Mouse (Mus musculus): ENCODE data around the gene Sec61a1. TPM values are rescaled to one million over a fixed set of nuclear protein-coding genes. Genes with fewer than 3 reads are reported as not detected.

Sec61a1 gene
- total and polyA plus RNA-seq, 3 experiments = 111 to 277 (median 161) TPM

GRCm38 (mm10) chr6:88530306-88530705, 11.6 kb upstream of the Sec61a1 start:
- H3K9me3 ChIP-seq (replicated peaks; ENCODE audit: insufficient read depth, low read length) = no peaks in the 10 kb centered on the region
- DNase-seq (ENCODE audit: low read depth, low spot score) = no peak
- no peaks in the 10 kb centered on the region for H3K79me2 ChIP-seq (ENCODE audit: control insufficient read depth, insufficient read depth, low read length, poor library complexity)
- H3K4me1 ChIP-seq (ENCODE audit: control insufficient read depth in 1 of 2, insufficient read depth in 2 of 2, low read length in 2 of 2) = no peaks in the 10 kb centered on the region
- H3K9ac ChIP-seq (ENCODE audit: control insufficient read depth, low read depth, low read length, poor library complexity, severe bottlenecking) = no peak overlapping the region
- no peak for TF ChIP-seq MAX (IDR thresholded peaks at IDR 0.05; ENCODE audit: low read length)
- no peak for TF ChIP-seq HCFC1 (IDR thresholded peaks at IDR 0.05; ENCODE audit: low read depth, low read length)
- TF ChIP-seq E2F4 (IDR thresholded peaks at IDR 0.05; ENCODE audit: borderline replicate concordance, low read depth, low read length) = no peak
- TF ChIP-seq RAD21 (IDR thresholded peaks at IDR 0.05; ENCODE audit: low read depth, low read length) = no peak
- no peak for TF ChIP-seq BHLHE40 (IDR thresholded peaks at IDR 0.05; ENCODE audit: borderline replicate concordance, low read depth, low read length)
- TF ChIP-seq POLR2AphosphoS2 (IDR thresholded peaks at IDR 0.05; ENCODE audit: low read length) = no peak
- no peak for TF ChIP-seq EP300 (IDR thresholded peaks at IDR 0.05; ENCODE audit: low read depth in 1 of 2, low read length in 2 of 2)
- no peak for TF ChIP-seq TBP (IDR thresholded peaks at IDR 0.05; ENCODE audit: low read depth, low read length)
- no peak for TF ChIP-seq TCF12 (IDR thresholded peaks at IDR 0.05; ENCODE audit: low read depth, low read length)
- TF ChIP-seq NELFE (IDR thresholded peaks at IDR 0.05; ENCODE audit: low read depth, low read length) = no peak
- no peak for TF ChIP-seq SMC3 (IDR thresholded peaks at IDR 0.05; ENCODE audit: low read depth, low read length)
- TF ChIP-seq KAT2A (conservative IDR thresholded peaks at IDR 0.05; ENCODE audit: low read depth, low read length) = no peak
- no peak for TF ChIP-seq JUND (IDR thresholded peaks at IDR 0.05; ENCODE audit: low read depth, low read length)
- TF ChIP-seq MXI1 (IDR thresholded peaks at IDR 0.05; ENCODE audit: low read depth, low read length) = no peak
- no peak for TF ChIP-seq SIN3A (IDR thresholded peaks at IDR 0.05; ENCODE audit: low read length)
- no peaks in the 10 kb centered on the region for H3K36me3 ChIP-seq (ENCODE audit: control insufficient read depth in 1 of 2, insufficient read depth in 2 of 2, low read length in 2 of 2)
- H3K27me3 ChIP-seq (ENCODE audit: control insufficient read depth in 1 of 2, insufficient read depth in 2 of 2, low read length in 2 of 2) = peaks cover 19 to 23% of the 10 kb centered on the region in 2 experiments
- H3K27ac ChIP-seq (ENCODE audit: control insufficient read depth, low read depth, low read length) = no peak overlapping the region
- H3K4me3 ChIP-seq (ENCODE audit: control insufficient read depth in 1 of 2, insufficient read depth in 1 of 2, low read depth in 2 of 2, low read length in 2 of 2) = no peak overlapping the region

- Histone ChIP-seq H3K4me3 (ENCODE audit: control insufficient read depth in 1 of 2, insufficient read depth in 1 of 2, low read depth in 2 of 2, low read length in 2 of 2) (no peak overlapping the region), H3K36me3 (ENCODE audit: control insufficient read depth in 1 of 2, insufficient read depth in 2 of 2, low read length in 2 of 2) (peaks cover 0 to 7% of the 10 kb centered on the region in 2 experiments; a peak in 2 of 4 replicates), H3K4me1 (ENCODE audit: control insufficient read depth in 1 of 2, insufficient read depth in 2 of 2, low read length in 2 of 2) (peaks cover 3 to 10% of the 10 kb centered on the region in 2 experiments), H3K9me3 (replicated peaks; ENCODE audit: insufficient read depth, low read length) (no peaks in the 10 kb centered on the region), H3K27me3 (ENCODE audit: control insufficient read depth in 1 of 2, insufficient read depth in 2 of 2, low read length in 2 of 2) (peaks cover 10 to 11% of the 10 kb centered on the region in 2 experiments), H3K79me2 (ENCODE audit: control insufficient read depth, insufficient read depth, low read length, poor library complexity) (peaks cover 4% of the 10 kb centered on the region), H3K27ac (ENCODE audit: control insufficient read depth, low read depth, low read length) (no peak overlapping the region), H3K9ac (ENCODE audit: control insufficient read depth, low read depth, low read length, poor library complexity, severe bottlenecking) (no peak overlapping the region)
- TF ChIP-seq ZKSCAN1 (IDR thresholded peaks at IDR 0.05; ENCODE audit: low read depth, low read length) (no peak), JUND (IDR thresholded peaks at IDR 0.05; ENCODE audit: low read depth, low read length) (no peak), UBTF (IDR thresholded peaks at IDR 0.05; ENCODE audit: borderline replicate concordance, insufficient read depth, low read depth, low read length) (no peak), E2F4 (IDR thresholded peaks at IDR 0.05; ENCODE audit: borderline replicate concordance, low read depth, low read length) (no peak), POLR2AphosphoS5 (IDR thresholded peaks at IDR 0.05; ENCODE audit: borderline replicate concordance, low read depth, low read length) (no peak), TAL1 (IDR thresholded peaks at IDR 0.05; ENCODE audit: low read length) (no peak), SIN3A (IDR thresholded peaks at IDR 0.05; ENCODE audit: low read length) (no peak), MXI1 (IDR thresholded peaks at IDR 0.05; ENCODE audit: low read depth, low read length) (no peak), TBP (IDR thresholded peaks at IDR 0.05; ENCODE audit: low read depth, low read length) (no peak), ETS1 (IDR thresholded peaks at IDR 0.05; ENCODE audit: low read depth, low read length) (no peak), TCF12 (IDR thresholded peaks at IDR 0.05; ENCODE audit: low read depth, low read length) (no peak), HCFC1 (IDR thresholded peaks at IDR 0.05; ENCODE audit: low read depth, low read length) (no peak), ELF1 (IDR thresholded peaks at IDR 0.05; ENCODE audit: low read depth, low read length) (no peak), MAX (IDR thresholded peaks at IDR 0.05; ENCODE audit: low read length) (no peak), MEF2A (IDR thresholded peaks at IDR 0.05; ENCODE audit: extremely low read depth, insufficient replicate concordance, low read depth, low read length, poor library complexity, severe bottlenecking) (no peak), RCOR1 (IDR thresholded peaks at IDR 0.05; ENCODE audit: low read depth, low read length) (no peak), MAFK (IDR thresholded peaks at IDR 0.05; ENCODE audit: borderline replicate concordance, low read depth, low read length) (no peak), EP300 (IDR thresholded peaks at IDR 0.05; ENCODE audit: low read depth in 1 of 2, low read length in 2 of 2) (no peak), ZNF384 (IDR thresholded peaks at IDR 0.05; ENCODE audit: low read depth, low read length) (no peak)
- DNase-seq (ENCODE audit: low read depth, low spot score) = no peak
These were observed 5.4 kb upstream of the Sec61a1 start for GRCm38 (mm10) chr6:88524056-88524455.
